Mouse (Mus musculus) heart, adult 11 months (tissue): ENCODE measurements around the gene Chd2.

Experiments used
- DNase-seq: peaks from one replicate; pipeline ENCODE4 v3.0.0; 2022

Gene Chd2

GRCm38 (mm10) chr7:73541412-73542130 is at the start of gene Chd2:
Gene Chd2 (minus strand): TSS chr7:73541830.
- peak; percentile 98 for DNase-seq

GRCm38 (mm10) chr7:73590757-73591156 is 49.1 kb upstream of the Chd2 start:
- peak; percentile 84 for DNase-seq

- peak; percentile 92 for DNase-seq
Observed at GRCm38 (mm10) chr7:73589208-73589771, 47.7 kb upstream of the Chd2 start.

- peak; percentile 87 for DNase-seq
Observed at GRCm38 (mm10) chr7:73588351-73588906, 46.8 kb upstream of the Chd2 start.

GRCm38 (mm10) chr7:73586717-73587116 is 45.1 kb upstream of the Chd2 start:
- no peak for DNase-seq

GRCm38 (mm10) chr7:73586206-73586605 is 44.6 kb upstream of the Chd2 start:
- no peak for DNase-seq

GRCm38 (mm10) chr7:73585114-73586032 is 43.7 kb upstream of the Chd2 start:
- DNase-seq: no peak

- DNase-seq: no peak
Observed at GRCm38 (mm10) chr7:73584009-73584995, 42.7 kb upstream of the Chd2 start.

- no peak for DNase-seq
Observed at GRCm38 (mm10) chr7:73583400-73583799, 41.8 kb upstream of the Chd2 start.

- DNase-seq: no peak
Observed at GRCm38 (mm10) chr7:73581836-73582375, 40.3 kb upstream of the Chd2 start.

- peak; percentile 91 for DNase-seq
Observed at GRCm38 (mm10) chr7:73579072-73579731, 37.6 kb upstream of the Chd2 start.

- peak; percentile 88 for DNase-seq
Observed at GRCm38 (mm10) chr7:73577888-73578421, 36.3 kb upstream of the Chd2 start.

- DNase-seq: peak; percentile 59
Observed at GRCm38 (mm10) chr7:73576101-73576936, 34.7 kb upstream of the Chd2 start.

GRCm38 (mm10) chr7:73575257-73575656 is 33.6 kb upstream of the Chd2 start:
- DNase-seq: peak; percentile 89

GRCm38 (mm10) chr7:73574673-73575072 is 33.0 kb upstream of the Chd2 start:
- DNase-seq: peak; percentile 72

- peak; percentile 65 for DNase-seq
Observed at GRCm38 (mm10) chr7:73572571-73572970, 30.9 kb upstream of the Chd2 start.

GRCm38 (mm10) chr7:73568801-73569403 is 27.3 kb upstream of the Chd2 start:
- DNase-seq: peak; percentile 85

- DNase-seq: peak; percentile 92
Observed at GRCm38 (mm10) chr7:73567754-73568161, 26.1 kb upstream of the Chd2 start.

- DNase-seq: peak; percentile 88
Observed at GRCm38 (mm10) chr7:73564131-73564530, 22.5 kb upstream of the Chd2 start.
